Mouse (Mus musculus): Measurements from ENCODE around the gene Hnrnpab. TPM values are rescaled to one million over a fixed set of nuclear protein-coding genes. Genes with fewer than 3 reads are reported as not detected.

Gene Hnrnpab
- 402 and 413 TPM in 2 replicates for polyA plus RNA-seq (2015; fragmentation: Nextera tagmentation; extraction: Ambion mirVana)

- under 1% methylated on average over 89 of the region's 91 CpGs for WGBS
- Histone ChIP-seq H3K4me1 (peaks cover 37% of the 10 kb centered on the region), H3K36me3 (peaks cover 32% of the 10 kb centered on the region), H3K4me2 (peak within 1 kb of the TSS; percentile 78), H3K9ac (peak within 1 kb of the TSS; percentile 98), H3K9me3 (no peaks in the 10 kb centered on the region), H3K4me3 (replicated peaks) (peak within 1 kb of the TSS; percentile 96), H3K27ac (peak within 1 kb of the TSS; percentile 95), H3K27me3 (replicated peaks) (no peaks in the 10 kb centered on the region)
- ATAC-seq (ENCODE audit: insufficient read depth, low FRiP score, low read depth): peak; percentile 91
These were observed at the start of gene Hnrnpab for GRCm38 (mm10) chr11:51606447-51607095. Hnrnpab (minus strand) TSS chr11:51606847.

- no peak for ATAC-seq (ENCODE audit: insufficient read depth, low FRiP score, low read depth)
- Histone ChIP-seq H3K27me3 (replicated peaks) (no peaks in the 10 kb centered on the region), H3K4me2 (no peak overlapping the region), H3K4me1 (peaks cover 17% of the 10 kb centered on the region), H3K36me3 (no peaks in the 10 kb centered on the region), H3K9me3 (no peaks in the 10 kb centered on the region), H3K4me3 (replicated peaks) (no peak overlapping the region), H3K9ac (no peak overlapping the region), H3K27ac (no peak overlapping the region)
- 91% methylated on average over 3 of the region's 3 CpGs for WGBS
These were observed 48.2 kb upstream of the Hnrnpab start for GRCm38 (mm10) chr11:51654891-51655290.

GRCm38 (mm10) chr11:51653736-51654135 lies 47.1 kb upstream of the Hnrnpab start:
- Histone ChIP-seq H3K9ac (no peak overlapping the region), H3K4me2 (no peak overlapping the region), H3K27me3 (replicated peaks) (no peaks in the 10 kb centered on the region), H3K4me3 (replicated peaks) (no peak overlapping the region), H3K4me1 (peaks cover 18% of the 10 kb centered on the region), H3K36me3 (no peaks in the 10 kb centered on the region), H3K9me3 (no peaks in the 10 kb centered on the region), H3K27ac (no peak overlapping the region)
- no peak for ATAC-seq (ENCODE audit: insufficient read depth, low FRiP score, low read depth)
- WGBS: 82% methylated on average over 6 of the region's 6 CpGs

GRCm38 (mm10) chr11:51652889-51653418 lies 46.3 kb upstream of the Hnrnpab start:
- H3K27me3 ChIP-seq (replicated peaks): no peaks in the 10 kb centered on the region
- H3K9me3 ChIP-seq: no peaks in the 10 kb centered on the region
- H3K4me3 ChIP-seq (replicated peaks): no peak overlapping the region
- H3K9ac ChIP-seq: no peak overlapping the region
- H3K36me3 ChIP-seq: no peaks in the 10 kb centered on the region
- peaks cover 15% of the 10 kb centered on the region for H3K4me1 ChIP-seq
- no peak overlapping the region for H3K4me2 ChIP-seq
- 89% methylated on average over 4 of the region's 4 CpGs for WGBS
- no peak for ATAC-seq (ENCODE audit: insufficient read depth, low FRiP score, low read depth)
- H3K27ac ChIP-seq: no peak overlapping the region

GRCm38 (mm10) chr11:51650691-51651515 lies 44.3 kb upstream of the Hnrnpab start, which contains the start of the genes N4bp3 and D930048N14Rik:
N4bp3 (minus strand) TSS chr11:51650842.
D930048N14Rik (plus strand) TSS chr11:51650954.
- Histone ChIP-seq H3K4me2 (peak within 1 kb of the TSS; percentile 97), H3K4me3 (replicated peaks) (peak within 1 kb of the TSS; percentile 78), H3K27me3 (replicated peaks) (no peaks in the 10 kb centered on the region), H3K27ac (peak within 1 kb of the TSS; percentile 91), H3K4me1 (peaks cover 24% of the 10 kb centered on the region), H3K9ac (peak within 1 kb of the TSS; percentile 60), H3K9me3 (no peaks in the 10 kb centered on the region), H3K36me3 (no peaks in the 10 kb centered on the region)
- peak; percentile 82 for ATAC-seq (ENCODE audit: insufficient read depth, low FRiP score, low read depth)
- 1% methylated on average over 67 of the region's 70 CpGs for WGBS

GRCm38 (mm10) chr11:51650261-51650660 lies 43.6 kb upstream of the Hnrnpab start:
- peak; percentile 19; the same call in 1 of the 2 replicates for ATAC-seq (ENCODE audit: insufficient read depth, low FRiP score, low read depth)
- WGBS: under 1% methylated on average over 30 of the region's 30 CpGs
- Histone ChIP-seq H3K4me3 (replicated peaks) (peak overlapping the region; percentile 78), H3K4me2 (peak overlapping the region; percentile 97), H3K9me3 (no peaks in the 10 kb centered on the region), H3K27me3 (replicated peaks) (no peaks in the 10 kb centered on the region), H3K27ac (peak overlapping the region; percentile 91), H3K36me3 (no peaks in the 10 kb centered on the region), H3K9ac (peak overlapping the region; percentile 60), H3K4me1 (peaks cover 24% of the 10 kb centered on the region)

- H3K4me2 ChIP-seq: peak overlapping the region; percentile 97
- H3K9me3 ChIP-seq: no peaks in the 10 kb centered on the region
- H3K4me1 ChIP-seq: peaks cover 24% of the 10 kb centered on the region
- H3K27ac ChIP-seq: 0 out of 2 replicates have a peak overlapping the region, but pooled peaks have one; percentile 91
- ATAC-seq (ENCODE audit: insufficient read depth, low FRiP score, low read depth): no peak
- H3K4me3 ChIP-seq (replicated peaks): peak overlapping the region; percentile 78
- peak overlapping the region; percentile 60 for H3K9ac ChIP-seq
- WGBS: 5% methylated on average over 7 of the region's 7 CpGs
- no peaks in the 10 kb centered on the region for H3K36me3 ChIP-seq
- no peaks in the 10 kb centered on the region for H3K27me3 ChIP-seq (replicated peaks)
These were observed 43.2 kb upstream of the Hnrnpab start for GRCm38 (mm10) chr11:51649889-51650199.

GRCm38 (mm10) chr11:51649111-51649888 lies 42.7 kb upstream of the Hnrnpab start:
- Histone ChIP-seq H3K27ac (peak overlapping the region; percentile 1; the same call in 1 of the 2 replicates), H3K4me1 (peaks cover 24% of the 10 kb centered on the region), H3K4me3 (replicated peaks) (peak overlapping the region; percentile 78), H3K9ac (peak overlapping the region; percentile 60), H3K27me3 (replicated peaks) (no peaks in the 10 kb centered on the region), H3K9me3 (no peaks in the 10 kb centered on the region), H3K36me3 (no peaks in the 10 kb centered on the region), H3K4me2 (peak overlapping the region; percentile 97)
- no peak for ATAC-seq (ENCODE audit: insufficient read depth, low FRiP score, low read depth)
- WGBS: 51% methylated on average over 11 of the region's 11 CpGs

- Histone ChIP-seq H3K36me3 (peaks cover 4% of the 10 kb centered on the region; the same call in 1 of the 2 replicates), H3K9me3 (no peaks in the 10 kb centered on the region), H3K4me2 (0 out of 2 replicates have a peak overlapping the region, but pooled peaks have one; percentile 97), H3K4me1 (peaks cover 25% of the 10 kb centered on the region), H3K9ac (no peak overlapping the region), H3K27me3 (replicated peaks) (no peaks in the 10 kb centered on the region), H3K4me3 (replicated peaks) (peak overlapping the region; percentile 78; the same call in 1 of the 2 replicates), H3K27ac (no peak overlapping the region)
- ATAC-seq (ENCODE audit: insufficient read depth, low FRiP score, low read depth): no peak
- 19% methylated on average over 3 of the region's 3 CpGs for WGBS
These were observed 41.9 kb upstream of the Hnrnpab start for GRCm38 (mm10) chr11:51648566-51648965.

- peaks cover 5% of the 10 kb centered on the region; the same call in 1 of the 2 replicates for H3K36me3 ChIP-seq
- H3K4me1 ChIP-seq: peaks cover 26% of the 10 kb centered on the region
- H3K27ac ChIP-seq: peak overlapping the region; percentile 68; the same call in 1 of the 2 replicates
- ATAC-seq (ENCODE audit: insufficient read depth, low FRiP score, low read depth): no peak
- H3K4me3 ChIP-seq (replicated peaks): no peak overlapping the region
- no peaks in the 10 kb centered on the region for H3K27me3 ChIP-seq (replicated peaks)
- H3K4me2 ChIP-seq: no peak overlapping the region
- no peaks in the 10 kb centered on the region for H3K9me3 ChIP-seq
- H3K9ac ChIP-seq: no peak overlapping the region
- 55% methylated on average over 15 of the region's 15 CpGs for WGBS
These were observed 40.4 kb upstream of the Hnrnpab start for GRCm38 (mm10) chr11:51646751-51647667.

Data from stomach, embryonic 15.5 days (tissue).